Mouse (Mus musculus) heart, adult 2 months (tissue): ENCODE measurements around the gene Slc10a6.

Experiments used
- CTCF ChIP-seq: fragments of 200-600 bp; IDR thresholded peaks from 2 replicates; pipeline ENCODE4 v1.8.1; 2022; ENCODE audit warnings: antibody characterized with exemption, mild to moderate bottlenecking, moderate library complexity
- POLR2A ChIP-seq: fragments of 200-500 bp; IDR thresholded peaks from 2 replicates; pipeline ENCODE4 v1.6.1; 2011; ENCODE audit warnings: mild to moderate bottlenecking, low read depth, low read length, control low read depth; ENCODE audit not compliant: insufficient read depth

- TF ChIP-seq POLR2A (no peak), CTCF (no peak)
Measured at GRCm38 (mm10) chr5:103568034-103568433, 61.2 kb downstream of the Slc10a6 start.
